Mouse (Mus musculus): ENCODE data around the gene Magi1.

Magi1 gene

DNA sequence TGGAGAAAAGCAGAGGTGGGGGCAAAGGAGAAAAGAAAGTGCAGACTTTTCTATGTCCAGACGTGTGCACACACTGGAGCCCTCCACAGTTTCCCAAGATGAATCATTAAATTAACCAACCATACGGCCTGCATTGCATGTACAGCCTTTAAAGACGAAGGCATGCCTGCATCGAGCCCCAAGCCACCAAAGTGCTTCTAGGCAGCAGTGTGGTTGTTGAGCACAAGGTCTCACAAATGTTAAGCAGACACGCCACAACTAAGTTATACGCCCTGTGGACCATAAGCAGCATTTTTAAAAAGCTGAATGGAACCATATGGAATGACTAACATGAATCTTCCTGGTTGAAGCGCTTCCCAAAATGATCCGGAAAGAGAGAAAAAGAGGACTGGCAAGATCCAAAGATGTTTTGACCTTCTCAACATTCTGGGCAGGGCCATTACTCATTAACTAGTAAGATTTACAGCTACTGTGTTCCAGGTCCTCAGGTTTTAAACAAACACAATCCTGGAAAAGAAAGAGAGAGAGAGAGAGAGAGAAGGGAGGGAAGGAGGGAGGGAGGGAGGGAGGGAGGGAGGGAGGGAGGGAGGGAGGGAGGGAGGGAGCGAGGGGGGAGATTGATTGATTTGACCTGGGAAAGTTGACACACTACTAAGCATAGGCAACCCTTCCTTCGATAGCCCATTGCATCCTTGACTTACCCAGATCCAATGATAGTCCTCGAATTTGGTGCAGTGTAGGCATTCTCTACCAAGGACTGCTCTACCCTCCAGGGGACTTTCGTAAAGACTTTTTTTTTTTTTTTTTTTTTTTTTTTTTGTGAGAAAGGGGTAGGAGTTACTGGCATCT is 26.5 kb downstream of the Magi1 start:
- DNase-seq (ENCODE audit: low read depth, low spot score): no peak

DNA sequence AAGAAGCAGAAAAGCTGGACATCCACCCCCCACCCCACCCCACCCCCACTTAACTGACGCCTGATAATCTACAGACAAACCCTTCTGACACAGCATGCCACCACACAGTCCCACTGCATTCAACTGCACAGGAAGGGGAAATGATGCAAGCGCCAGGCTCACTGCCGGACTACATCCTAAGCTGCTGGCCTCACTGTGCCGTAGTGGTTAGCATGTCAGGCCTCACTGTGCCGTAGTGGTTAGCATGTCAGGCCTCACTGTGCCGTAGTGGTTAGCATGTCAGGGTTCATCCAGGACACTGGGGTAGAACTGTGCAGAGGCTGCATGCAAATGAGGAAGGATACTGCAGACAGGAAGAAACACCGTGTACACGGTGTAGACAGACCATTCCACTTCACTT is 29.8 kb downstream of the Magi1 start:
- DNase-seq (ENCODE audit: low read depth, low spot score): no peak

DNA sequence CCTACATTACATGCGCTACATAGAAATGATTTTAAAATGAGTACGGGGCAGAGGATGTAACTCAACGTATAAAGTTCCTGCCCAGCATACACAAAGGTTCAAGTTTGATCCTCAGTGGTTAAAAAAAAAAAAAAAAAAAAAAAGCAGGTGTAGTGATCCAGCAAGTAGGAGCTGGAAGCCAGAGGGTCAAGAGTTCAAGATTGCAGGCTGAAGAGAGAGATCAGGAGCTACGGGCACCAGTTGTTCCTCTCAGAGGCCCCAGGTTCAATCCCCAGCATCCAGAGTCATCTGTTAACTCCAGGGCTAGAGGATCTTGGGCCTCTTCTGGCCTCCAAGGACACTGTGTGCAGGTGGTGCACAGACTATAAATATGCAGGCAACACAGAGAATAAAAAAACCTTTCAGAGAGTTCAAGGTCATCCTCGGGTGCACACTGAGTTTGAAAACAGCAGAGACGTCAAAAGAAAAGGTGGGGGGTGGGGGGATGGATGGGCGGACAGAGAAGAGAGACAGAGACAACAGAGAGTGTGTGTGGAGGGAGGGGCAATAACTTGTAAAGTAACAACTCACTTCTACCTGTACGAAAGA is 32.3 kb downstream of the Magi1 start:
- DNase-seq (ENCODE audit: low read depth, low spot score): no peak

DNA sequence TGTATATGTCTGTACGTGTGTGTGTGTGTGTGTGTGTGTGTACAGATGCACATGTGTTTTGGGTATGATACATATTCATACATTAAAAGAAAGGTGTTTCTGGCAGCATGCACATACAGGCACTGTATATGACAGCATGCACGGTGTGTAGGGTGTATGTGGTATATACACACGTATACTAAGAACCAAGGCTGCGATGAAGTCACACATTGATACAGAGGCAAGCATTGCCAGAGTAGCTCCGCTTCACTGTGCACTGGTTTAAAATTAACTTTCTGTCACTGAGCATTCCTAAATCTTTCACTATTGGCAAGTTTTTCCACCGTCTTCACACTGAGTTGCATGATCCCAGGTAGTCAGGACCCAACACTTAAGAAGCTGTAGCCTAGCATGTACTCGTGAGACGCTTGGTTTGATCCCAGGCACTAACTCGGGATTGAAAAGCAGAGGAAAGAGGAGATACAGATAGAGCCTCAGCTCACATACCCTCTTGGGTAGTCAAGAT is 34.4 kb downstream of the Magi1 start:
- DNase-seq (ENCODE audit: low read depth, low spot score): no peak

DNA sequence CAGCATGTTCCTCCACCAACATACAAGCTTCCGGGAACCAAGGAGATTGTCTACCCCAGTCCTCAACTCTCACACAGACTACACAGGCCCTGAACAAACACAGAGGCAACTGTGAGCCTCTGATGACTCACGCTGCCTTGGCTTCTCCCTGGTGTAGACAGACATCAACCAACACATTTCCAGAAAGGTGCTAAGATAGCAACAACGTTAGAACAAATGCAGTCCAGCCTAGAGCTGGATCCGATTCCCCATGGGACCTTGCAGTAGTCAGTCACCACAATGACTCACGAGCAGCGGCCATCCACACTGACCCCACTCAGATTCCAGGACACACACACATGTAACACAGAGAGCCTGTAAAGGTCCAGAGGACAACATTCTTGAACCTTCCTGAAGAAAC is 42.5 kb downstream of the Magi1 start:
- DNase-seq (ENCODE audit: low read depth, low spot score): no peak

DNA sequence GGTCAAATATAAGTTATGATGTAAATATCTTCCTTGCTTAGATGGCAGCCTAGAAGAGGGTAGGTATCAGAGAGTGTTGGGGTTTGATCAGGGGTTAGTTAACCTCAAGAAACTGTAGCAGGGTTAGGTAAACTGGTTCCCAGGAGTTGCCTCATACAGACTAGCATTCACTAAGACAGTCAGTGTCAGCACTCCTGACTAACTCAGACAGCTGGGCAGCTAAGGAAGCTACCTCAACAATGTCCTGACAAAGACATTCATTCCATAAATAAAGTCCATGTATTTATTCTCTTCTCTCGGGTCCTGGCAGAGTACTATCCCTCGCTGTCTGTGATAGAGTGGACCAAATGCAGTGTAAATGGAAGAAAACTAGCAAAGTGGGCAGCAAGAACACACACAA is 45.1 kb downstream of the Magi1 start:
- no peak for DNase-seq (ENCODE audit: low read depth, low spot score)

DNA sequence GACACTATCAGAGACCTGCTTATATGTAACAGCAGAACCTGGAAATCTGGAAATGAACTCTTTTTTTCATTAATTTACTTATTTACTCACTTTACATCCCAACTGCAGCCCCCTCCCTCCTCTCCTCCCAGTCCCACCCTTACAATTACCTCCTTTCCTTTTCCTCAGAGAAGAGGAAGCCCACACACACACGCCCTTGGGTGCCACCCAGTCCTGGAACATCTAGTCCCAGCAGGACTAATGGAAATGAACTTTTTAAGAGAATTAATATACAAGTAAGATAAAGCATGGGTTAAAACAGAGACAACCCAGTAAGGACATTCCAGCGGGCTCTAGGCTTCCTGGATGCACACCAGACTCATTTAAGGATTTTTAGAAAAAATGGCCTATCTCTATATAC is 46.8 kb downstream of the Magi1 start:
- no peak for DNase-seq (ENCODE audit: low read depth, low spot score)

DNA sequence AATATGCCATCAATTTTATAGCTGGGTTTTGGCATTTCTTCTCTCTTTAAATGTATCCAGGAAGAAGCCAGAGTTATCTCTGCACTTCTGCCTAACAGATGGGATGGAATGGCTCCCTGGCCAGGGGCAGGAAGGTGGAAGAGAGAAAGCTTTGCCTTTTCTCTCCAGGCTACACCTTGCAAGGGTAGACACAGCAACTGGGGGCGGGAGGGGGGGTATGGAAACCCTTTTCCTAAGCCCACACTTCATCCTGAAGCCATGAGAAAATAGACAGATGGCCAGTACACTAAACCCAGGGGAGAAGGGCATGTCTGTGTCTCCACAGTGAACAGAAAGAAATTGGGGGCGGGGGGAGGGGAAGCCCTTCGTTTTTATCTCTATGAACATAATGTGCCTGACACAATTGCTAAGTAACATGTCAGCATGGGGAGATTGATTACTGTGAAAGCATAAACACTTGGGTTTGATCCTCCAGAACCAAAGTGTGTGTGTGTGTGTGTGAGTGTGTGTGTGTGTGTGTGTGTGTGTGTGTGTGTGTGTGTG is 51.4 kb downstream of the Magi1 start:
- no peak for DNase-seq (ENCODE audit: low read depth, low spot score)

DNA sequence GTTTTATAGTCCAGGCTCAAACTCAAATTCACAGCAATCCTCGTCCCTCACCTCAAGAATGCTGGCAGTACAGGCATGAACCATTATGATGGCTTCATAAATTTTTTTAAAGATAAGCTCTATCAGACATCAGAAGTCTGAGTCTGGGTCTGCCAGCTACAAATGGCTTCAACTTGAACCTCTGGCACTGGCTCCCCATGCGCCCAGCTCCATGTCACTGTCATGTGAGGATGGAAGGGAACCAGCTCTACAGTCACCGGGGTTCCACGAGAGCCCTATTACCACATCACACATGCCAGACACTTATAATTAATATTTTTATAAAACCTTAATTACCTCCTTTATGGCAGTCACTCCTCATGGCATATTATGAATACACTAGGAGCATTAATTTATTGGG is 51.9 kb downstream of the Magi1 start:
- DNase-seq (ENCODE audit: low read depth, low spot score): no peak

DNA sequence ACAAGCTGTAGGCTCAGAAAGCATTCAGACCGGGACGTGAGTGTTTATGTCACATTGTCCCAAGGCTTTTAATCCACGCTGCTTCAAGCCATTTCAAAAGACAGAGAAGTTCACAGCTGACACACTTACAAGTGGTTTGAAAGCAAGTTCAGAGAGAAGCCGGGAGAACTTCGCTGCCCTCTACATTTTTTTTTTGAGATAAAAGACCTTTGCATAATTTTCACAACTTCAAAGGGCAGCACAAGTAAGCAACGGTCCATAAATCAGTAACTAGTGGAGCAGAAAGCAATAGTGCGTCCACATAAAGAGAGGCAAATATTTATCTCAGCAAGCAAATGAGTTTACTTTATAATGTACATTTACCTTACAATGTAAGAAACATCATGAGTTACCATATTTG is 52.4 kb downstream of the Magi1 start:
- DNase-seq (ENCODE audit: low read depth, low spot score): no peak

DNA sequence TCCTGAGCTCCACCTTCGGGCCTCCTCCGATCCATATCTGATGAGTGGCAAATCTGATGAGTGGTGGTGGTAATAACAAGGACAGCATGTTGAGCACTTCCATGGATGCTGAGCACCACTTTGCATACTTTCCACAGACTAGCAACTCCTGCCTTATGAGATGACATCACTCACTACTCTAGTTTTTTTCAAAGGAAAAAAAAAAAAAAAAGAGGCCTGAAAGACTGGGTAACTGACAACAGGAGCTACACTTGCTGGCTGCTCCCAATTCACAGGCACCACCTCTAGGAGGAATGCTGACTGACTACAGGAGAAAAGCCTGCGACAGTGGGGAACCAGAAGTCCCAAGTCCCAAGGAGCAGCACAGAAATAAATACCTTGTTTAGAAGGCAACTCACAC is 52.8 kb downstream of the Magi1 start:
- no peak for DNase-seq (ENCODE audit: low read depth, low spot score)

DNA sequence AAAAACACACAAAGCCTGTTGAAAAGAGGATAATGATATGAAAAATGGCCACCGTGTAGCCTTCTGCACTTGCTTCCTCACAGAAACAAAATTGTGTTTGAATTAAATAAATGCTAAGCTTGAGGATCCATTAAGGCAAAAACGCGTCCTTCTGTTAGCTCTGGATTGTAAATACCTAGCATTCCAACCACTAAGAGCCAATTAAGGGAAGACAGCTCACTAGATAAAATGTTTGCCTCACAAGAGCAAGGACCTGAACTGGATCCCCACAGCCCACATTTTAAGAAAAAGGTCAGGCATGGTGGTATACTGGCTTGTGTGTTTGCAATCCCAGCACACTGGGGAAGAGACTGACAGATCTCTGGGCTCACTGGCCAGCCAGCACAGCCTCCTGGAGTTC is 53.6 kb downstream of the Magi1 start:
- no peak for DNase-seq (ENCODE audit: low read depth, low spot score)

DNA sequence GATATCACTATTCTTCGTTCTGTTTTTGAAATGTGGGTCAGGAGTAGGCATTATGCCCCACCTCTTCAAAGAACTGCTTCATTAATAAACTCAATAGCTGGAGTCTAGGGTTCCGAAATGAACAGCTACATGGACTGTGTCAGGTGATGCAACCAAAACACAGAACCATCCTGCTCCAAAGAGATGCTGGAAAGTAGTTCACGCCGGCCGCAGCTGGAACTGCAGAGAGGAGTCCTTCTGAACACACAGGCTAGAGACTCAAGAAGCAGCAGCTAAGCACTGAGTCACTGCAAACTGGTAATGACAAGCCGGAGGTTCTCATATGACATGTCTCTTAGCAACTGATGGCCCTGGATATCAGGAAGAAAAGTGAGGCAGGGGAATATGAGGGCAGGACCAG is 57.5 kb downstream of the Magi1 start:
- no peak for DNase-seq (ENCODE audit: low read depth, low spot score)

DNA sequence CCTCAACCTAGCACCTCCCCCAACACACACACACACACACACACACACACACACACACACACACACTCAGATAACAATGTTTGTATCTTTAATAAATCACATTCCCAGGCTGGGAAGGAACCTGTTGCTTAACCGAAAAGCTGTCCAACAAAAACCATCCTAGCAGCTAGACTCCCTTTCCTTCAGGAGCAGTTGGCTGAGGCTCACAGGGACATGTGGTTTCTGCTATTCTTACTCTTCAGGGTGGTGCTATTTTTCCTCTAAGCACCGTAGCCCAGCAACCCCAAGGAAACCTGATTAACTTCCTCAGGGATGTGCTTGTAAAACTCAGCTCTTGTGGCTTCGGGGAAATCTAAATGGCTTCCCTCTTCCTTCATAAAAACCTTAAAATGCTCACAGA is 57.9 kb downstream of the Magi1 start:
- DNase-seq (ENCODE audit: low read depth, low spot score): no peak

DNA sequence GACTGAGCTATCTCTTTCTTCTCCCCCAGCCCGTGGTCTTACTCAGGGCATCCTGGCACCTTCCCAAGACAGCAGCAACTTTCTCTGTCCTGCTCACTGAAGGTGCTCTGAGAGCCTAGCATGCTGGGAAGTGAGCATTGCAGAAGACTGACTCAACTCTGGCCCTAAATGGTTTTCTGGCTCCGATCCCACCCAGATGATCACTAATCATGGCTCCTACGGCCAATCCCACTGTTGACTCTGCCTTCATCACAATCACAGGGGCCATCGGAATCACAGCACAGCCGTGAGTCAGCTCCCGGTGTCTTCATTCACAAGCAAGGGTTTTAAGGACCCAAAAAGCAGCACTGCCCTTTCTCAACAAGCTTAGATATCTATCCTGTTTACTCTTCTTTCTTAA is 58.6 kb downstream of the Magi1 start:
- DNase-seq (ENCODE audit: low read depth, low spot score): no peak

DNA sequence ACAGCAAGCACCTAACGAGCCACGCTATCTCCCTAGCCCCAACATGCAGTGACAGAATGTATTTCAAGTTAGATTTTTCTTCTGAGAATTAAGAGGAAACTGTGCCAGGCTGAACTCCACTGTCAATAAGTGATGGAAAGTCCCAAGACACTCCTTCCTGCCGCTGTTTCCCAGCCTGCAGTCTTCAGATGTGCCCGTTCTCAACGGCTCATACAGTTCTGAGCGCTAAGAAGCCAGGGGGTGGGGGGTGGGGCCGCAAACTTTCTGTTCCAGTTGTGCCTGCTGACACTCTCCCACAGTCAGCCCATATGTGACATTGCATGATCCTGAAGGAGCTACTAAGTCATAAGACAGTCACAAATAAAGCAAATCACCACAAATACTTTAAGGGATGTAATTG is 61.5 kb downstream of the Magi1 start:
- DNase-seq (ENCODE audit: low read depth, low spot score): no peak

DNA sequence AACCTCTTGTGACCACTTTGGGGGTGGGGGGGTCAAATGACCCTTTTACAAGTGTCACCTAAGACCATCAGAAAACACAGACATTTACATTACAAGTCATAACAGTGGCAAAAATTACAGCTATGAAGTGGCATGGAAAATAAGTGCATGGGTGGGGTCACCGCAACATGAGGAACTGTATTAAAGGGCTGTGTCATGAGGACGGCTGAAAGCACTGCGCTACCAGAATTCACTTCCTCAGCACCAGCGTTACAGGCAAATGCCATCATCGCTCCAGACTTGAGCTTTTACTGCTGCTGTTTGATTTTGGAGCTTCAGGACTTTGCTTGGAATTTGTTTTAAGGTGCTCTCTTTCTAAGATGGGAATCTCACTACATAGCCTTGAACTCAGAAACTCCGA is 62.0 kb downstream of the Magi1 start:
- no peak for DNase-seq (ENCODE audit: low read depth, low spot score)

DNA sequence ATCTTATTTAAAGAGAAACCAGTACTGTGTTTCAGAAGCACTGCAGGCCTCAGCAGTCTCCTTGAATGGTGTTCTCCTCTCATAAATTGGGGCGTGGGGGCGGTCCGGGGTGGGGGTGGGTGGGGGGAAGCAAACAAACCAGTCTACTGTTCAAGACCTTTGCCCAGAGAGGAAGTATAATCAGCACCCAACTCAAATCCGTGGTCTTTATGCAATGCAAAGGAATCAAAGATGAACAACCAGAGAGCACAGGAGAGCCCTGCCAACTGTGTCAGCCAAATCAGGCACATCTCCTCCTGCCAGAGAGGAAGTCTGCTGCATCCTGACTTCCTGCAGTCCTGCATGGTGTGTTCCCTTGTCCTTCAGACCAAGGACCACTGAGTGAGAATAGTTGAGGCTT is 65.6 kb downstream of the Magi1 start:
- DNase-seq (ENCODE audit: low read depth, low spot score): no peak

DNA sequence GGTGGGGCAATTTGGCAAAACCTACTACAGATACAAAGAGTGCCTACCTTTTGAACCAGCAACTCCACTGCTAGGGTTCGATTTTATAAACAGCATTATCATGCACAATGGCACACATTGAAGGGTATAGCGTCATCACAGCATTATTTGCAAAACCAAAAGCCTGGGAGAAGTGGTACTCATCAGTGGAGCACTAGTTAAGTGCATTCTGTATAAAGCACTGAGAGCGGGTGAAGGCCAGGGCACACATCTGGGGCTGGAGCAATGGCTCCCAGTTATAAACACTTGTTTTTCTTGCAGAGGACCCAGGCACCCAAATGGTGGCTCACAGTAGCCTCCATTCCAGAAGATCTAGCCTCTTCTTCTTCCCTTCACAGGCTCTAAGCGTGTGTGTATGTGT is 67.9 kb downstream of the Magi1 start:
- no peak for DNase-seq (ENCODE audit: low read depth, low spot score)

DNA sequence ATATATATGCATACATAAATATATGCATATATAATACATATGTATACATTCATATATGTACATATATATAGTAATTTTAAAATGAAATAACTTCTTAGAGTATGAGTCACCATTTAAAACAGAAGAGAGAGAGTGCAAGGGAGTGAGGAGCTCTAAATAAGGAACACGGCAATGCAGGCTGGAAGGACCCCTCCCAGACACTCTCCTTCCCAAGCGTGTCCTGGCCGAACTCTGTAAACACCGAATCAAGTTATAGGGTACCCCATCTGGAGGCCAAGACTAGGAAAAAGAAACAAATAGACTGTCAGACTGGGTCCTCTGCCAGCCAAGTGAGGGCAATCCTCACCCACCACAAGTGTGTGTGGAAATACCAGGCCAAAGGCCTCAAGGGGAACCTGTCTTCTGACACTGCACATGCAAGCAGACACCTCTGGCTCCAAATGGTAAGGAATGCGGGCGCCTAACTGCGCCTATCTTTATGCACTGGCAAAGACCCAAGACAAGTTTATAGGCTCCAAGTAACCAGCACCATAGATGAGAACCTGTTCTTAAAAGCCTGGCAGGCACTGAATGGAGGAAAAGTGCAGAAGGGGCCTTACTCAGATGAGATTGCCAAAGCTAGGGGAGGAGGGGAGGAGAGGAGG is 68.7 kb downstream of the Magi1 start:
- DNase-seq (ENCODE audit: low read depth, low spot score): no peak

DNA sequence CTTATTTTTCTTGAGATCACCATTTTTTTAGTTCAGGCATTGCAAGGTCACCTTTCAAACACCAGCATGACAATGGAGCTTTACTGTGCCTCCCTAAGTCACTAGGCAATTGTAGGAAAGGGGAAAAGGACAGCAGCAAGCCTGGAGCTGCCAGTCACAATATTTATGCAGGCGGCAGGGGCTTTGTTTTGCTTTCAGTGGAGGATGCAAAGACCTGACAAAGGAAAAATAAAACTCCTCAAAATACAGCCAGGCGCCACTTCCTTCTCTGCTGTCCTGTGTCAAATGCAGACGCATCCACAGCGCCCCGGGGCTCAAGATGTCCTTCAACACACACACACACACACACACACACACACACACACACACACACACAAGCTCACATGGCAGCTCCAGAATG is 77.8 kb downstream of the Magi1 start:
- DNase-seq (ENCODE audit: low read depth, low spot score): no peak

DNA sequence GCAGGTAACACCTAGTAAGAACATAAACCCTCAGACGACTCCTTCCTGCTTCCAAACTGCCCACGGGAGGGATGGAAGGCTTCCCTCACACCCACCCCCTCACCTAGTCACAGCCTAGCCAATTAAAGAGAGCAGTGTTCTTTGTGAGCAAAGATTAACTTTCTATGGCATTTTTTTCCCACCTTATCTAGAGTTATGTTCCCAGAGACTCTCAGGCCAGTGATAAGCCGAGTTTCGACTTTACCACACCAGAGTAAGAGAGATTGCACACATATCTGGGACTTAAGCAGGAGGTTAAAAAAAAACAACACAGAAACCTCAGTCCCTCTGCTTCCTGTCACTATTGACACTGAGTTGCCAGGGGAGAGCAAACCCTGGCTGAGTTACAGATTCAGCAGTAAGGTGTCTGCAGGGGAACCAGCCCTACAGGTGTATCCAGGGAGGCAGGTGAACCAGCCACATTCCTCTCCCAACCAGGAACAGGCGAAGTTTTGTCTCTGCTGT is 80.0 kb downstream of the Magi1 start:
- DNase-seq (ENCODE audit: low read depth, low spot score): no peak
